Mouse (Mus musculus): ENCODE measurements around the gene Cdh13.

- no peak for TF ChIP-seq POLR2A (IDR thresholded peaks at IDR 0.05; ENCODE audit: borderline replicate concordance, control insufficient read depth, low read depth, low read length)
- TF ChIP-seq CTCF (IDR thresholded peaks at IDR 0.05; ENCODE audit: control insufficient read depth, insufficient read depth, low read length) = no peak
These were observed 778.1 kb downstream of the Cdh13 start for GRCm38 (mm10) chr8:119061671-119062070.

Data from bone marrow, adult 2 months (tissue).